Mouse (Mus musculus) mesoderm, embryonic 11.5 days (tissue): ENCODE measurements around the gene Fgfr2.

Experiments
- DNase-seq: peaks from one replicate; pipeline ENCODE4 v3.0.0-alpha.2; 2012; ENCODE audit warnings: low read depth, low spot score

The Fgfr2 gene

DNA sequence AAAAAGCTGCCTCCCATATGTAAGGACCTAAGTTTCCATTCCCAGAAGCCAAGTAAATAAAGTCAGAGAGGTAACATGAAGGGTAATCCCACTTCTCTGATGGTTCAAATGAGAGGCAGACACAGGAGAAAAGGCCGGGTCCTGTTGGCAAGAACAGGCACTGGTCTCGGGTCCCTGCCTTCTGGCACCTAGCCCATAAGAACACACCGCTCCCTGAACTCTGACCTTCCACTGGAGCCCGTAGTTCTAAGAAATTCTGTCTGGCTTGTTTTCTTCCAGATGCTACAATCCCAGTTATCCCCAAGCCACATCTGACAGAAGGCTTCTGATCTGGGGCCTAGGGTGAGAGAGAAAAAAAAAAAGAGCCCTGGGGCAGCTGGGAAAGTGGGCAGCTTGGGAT lies 34.7 kb downstream of the Fgfr2 start:
- no peak for DNase-seq

DNA sequence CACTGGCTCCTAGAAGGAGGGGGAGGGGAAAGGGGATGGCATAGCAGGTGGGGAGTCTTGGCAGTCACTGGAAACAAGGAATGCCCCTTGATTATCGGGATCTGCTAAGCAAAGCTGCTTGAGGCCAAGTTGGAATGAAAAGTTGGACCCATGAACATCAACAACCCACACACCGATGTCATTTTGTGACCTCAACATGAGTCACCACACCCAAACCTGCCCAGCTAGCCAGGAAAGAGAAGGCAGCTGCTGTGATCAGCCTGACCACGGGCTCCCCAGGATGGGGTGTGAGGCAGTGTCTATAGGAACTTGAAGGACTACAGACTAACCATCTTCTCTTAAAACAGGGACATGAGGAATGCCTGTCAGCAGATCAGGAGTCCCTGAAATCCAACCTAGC lies 37.7 kb downstream of the Fgfr2 start:
- no peak for DNase-seq

DNA sequence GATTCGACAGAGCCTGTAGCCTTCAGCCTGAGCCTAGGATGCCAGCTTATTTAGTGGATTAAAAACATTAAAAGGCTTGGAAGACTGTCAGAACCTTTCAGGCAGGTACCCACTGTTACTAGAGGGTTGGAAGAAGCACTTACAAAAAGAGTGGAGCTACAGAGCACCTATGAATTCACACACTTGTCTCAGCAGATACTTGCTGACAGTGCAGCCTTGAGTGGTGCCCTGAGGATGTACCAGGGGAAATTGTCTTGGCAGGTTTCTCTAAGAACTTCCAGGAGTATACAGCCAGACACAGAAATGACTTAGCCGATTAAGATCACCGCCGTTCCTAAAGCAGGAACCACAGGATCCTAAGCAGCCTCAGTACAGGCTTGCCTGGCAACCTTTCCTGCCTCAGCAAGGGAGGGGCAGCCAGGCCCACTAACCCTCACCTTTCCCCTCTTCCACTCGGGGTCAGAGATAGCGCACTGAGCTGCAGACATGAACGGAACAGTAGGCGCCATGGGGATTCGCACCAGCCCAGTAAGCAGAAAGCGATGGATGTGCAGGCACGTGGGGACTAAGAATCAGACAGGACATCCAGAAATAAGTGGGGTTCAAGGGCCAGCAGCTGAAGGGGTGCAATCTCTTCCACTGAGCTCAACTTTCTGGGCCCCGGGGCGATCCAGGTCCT lies 39.1 kb downstream of the Fgfr2 start:
- DNase-seq: no peak

DNA sequence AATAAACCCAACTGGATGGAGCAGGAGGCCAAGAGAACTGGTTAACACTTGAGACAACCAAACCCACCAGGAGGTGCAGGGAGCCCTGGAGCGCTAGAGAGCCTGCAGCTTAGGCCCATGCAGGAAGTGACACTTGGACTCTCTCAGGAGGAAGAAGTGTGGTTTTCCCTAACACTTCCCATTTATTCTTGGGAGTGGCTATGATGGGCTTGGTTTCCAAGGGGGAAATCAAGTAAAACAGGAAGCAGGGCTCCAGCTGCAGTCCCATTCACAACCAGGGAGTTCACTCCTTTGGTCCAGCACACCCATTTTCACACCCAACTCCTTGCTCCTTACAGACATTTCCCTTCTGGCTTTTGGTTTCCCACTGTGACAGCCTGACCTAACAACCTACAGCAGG lies 44.2 kb downstream of the Fgfr2 start:
- DNase-seq: no peak

DNA sequence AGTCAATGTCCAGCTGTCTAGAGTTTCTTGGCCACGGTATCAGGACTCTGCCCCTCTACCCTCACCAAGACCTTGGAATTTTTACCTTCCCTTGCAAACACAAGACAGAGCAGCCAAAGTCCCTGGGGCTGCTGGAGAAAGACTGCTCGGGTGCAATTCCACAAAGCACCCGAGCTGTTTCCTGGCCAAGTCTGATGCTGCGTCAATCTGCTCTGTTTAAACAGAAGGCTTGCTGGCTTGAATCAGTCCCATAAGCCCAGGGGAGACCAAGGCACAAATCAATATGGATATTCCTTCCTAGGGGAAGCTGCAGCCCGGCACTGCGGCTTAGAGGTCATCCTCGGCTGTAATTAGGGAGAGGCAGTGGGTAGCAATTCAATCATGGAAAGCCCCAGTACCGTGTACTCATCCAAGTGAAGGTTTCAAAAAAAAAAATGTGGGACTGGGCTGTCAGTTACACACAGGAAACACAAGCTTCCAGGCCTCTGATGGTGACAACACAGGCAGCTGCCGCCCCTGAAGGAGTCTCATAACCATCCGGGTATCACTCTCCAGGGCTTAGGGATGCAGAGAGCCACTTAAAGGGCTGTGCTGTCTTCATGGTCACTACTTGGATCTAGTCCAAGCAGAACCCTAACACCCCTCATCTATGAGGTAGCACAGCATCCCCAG lies 48.6 kb downstream of the Fgfr2 start:
- DNase-seq: no peak

DNA sequence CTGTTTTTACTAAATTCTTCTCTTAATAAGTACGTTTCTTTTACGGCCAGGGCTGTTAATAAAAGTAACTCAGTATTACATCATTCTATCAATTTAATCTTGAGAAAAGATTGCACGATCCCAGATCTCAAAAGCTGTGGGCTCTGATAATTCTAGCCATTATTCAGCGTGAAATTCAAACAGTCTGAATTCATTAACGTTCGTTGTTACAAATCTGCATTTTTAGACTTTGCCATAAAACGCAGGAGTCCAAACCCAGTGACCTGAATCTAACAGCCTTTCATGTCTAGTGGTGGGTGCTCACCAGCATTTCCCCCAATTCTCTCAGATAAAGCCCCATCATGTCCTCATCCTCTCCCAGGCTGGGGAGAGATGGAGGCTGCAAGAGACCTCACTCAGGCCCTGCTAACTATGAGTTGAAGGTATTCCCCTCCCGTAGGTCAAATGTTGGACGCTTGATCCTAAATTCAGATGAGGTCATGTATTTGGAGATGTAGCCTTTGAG lies 50.0 kb downstream of the Fgfr2 start:
- no peak for DNase-seq

DNA sequence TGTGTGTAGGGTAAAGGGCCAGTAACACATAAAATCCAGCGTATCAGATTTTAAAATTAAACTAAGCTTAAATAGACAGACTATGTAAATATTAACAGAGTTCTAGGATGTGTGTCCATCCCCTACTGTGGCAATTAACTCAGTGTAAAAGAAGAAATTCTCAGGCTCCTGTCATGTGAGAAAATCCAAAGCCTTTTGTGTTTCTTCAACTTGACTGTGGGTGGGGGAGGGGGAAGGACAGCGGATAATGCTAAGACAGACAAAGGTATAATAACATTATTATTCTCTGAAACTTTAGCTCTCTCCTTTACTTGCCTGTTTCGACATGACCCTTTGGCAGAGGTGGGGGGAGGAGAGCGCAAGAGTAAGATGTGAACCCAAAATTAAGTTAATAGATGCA lies 50.6 kb downstream of the Fgfr2 start:
- DNase-seq: no peak

DNA sequence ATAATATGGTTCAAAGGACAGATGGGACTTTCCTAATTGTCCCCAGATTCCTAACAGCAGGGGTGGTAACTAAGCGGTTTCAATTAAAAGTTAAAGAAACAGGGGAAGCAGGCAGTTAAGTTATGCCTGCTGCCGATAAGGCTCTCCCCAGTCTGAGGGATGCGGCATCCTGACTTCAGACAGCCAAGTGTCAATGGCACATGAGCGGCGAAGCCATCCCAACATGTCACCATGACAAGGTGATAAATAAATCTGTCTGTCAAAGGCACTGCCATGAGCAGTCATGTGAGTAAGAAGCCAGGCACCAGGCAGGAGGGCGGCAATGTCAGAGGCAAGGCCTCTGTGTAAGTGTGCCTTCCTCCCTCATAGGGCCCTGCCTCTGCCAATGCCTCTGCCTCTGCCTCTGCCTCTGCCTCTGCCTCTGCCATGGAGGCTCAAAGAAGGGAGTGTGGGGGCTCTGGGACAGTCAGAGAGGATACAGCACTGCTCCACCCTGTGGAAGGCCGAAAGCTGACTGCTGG lies 55.8 kb downstream of the Fgfr2 start:
- DNase-seq: no peak

DNA sequence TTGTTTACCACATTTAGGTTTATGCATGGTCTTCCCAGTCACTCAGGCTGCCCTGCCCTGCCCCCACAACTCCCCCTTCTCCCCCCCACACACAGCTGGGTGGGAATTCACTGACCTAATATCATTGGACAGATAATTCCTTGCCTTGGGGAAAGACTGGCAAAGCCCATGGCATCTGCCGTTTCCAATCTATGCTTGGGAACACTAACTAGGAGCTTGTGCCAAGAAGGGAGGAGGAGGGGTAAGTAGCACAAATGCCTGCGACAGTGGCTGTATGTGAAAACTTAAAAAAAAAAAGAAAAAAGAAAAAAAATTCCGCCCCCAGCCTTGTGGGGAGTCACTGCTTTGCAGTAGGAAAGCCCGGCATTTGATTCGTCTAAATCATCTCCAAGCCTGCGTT lies 56.4 kb downstream of the Fgfr2 start:
- no peak for DNase-seq

DNA sequence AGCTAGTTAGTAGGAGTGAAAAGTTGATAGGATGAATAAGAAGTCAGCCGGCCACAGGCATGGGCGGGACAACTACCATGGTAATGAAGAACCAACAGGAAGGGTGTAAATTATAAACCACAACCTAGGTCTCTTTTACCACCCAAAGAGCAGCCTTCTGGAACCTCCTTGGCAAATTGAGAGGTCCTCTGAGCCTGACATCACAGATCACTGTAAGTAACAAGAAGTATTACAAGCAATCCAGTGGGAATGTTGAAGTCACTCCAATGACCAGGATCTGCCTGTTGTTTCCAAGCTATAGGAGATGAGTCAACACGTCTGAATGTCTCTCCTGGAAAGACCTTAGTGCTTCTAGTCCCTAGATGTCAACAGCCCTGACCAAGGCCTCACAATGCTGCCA lies 61.1 kb downstream of the Fgfr2 start:
- DNase-seq: no peak

DNA sequence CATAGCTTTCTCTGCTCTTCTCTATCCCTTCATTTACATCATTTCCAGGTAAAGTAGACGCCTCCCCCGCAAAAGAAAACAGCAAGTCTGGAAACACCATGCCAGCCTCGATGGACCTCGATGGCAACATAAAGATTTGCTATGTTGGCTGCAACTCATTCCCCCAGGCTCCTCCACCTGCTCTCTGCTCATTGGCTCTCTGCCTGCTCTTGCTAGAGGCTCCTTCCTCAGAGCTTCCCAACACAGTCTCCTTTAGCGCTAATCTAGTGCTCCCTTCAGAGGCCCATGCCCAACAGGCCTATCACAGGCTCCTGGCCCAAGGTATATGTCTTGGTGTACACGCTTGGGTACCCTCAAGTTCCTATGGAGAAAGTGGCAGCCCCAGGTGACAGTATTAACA lies 63.0 kb downstream of the Fgfr2 start:
- DNase-seq: no peak

DNA sequence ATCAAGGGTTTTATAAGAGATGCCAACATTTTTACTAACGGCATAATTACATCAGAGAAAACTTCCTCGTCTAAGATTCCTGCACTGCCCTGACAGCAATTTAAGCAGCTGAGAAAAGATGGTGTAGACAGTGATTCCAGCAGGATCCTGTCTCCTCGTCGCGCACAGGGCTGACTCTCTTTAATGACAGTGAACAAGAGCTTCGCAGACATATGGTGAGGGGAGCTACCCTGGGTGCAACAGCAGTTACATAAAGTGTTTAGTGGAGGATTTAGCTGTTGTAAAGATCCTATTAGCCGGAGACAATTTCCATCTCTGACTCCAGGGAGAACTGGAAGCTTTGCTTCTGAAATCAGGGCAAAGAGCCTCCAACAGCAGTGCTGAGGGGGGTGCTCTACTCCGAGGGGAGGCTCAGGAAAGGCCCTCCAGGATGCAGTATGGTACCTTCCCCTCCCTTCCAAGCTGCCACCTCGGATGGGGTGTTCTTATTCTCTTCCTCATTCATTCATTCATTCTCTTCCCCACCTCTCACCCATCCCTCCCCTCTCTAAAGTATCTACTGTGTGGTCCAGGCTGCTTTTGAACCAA lies 63.5 kb downstream of the Fgfr2 start:
- DNase-seq: no peak

DNA sequence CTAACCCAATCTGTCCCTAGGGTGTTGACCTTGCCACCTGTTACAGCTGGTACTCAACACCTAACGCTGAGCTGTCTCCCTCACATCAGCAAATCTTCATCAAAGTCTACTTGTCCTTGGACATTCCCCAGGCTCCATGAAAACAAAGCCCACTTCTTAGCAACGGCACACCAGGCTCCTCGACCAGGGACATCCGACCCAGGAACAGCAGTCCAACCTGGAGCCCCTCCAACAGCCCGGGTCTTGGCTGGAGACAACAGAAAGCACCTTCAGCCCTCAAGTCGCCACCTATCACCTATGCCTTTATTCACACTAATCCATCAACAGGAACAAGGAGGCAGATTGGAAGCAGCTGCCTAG lies 64.0 kb downstream of the Fgfr2 start:
- no peak for DNase-seq

DNA sequence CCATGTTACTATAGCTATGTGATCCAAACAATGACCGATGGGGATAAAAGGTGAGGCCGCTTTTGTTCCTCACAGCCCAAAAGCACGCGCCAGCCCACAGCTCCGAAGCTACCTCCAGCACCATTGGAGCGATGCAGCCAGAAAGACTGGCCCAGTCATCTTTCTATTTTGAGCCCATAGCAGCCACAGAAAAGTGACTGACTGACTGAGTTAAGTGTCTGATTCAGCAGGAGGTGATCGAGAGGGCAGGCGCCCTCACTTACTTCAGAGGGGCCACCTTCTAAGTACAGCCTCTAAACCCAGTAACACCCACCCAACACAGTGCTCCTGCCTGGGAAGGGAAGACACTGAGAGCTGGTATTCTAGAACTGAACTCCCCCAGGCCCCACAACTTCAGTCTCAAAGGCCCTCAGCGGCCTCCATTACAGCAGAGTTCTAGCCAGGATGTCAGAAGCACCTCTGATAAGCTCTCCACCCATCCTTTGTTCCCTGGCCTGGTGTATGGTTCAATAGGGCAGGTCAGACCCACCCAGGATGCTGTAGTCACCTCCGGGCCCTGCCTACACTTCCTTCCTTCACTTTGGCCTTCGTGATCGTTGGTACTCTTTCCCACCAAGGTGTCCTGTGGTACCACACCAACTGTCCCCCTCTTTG lies 64.5 kb downstream of the Fgfr2 start:
- no peak for DNase-seq

DNA sequence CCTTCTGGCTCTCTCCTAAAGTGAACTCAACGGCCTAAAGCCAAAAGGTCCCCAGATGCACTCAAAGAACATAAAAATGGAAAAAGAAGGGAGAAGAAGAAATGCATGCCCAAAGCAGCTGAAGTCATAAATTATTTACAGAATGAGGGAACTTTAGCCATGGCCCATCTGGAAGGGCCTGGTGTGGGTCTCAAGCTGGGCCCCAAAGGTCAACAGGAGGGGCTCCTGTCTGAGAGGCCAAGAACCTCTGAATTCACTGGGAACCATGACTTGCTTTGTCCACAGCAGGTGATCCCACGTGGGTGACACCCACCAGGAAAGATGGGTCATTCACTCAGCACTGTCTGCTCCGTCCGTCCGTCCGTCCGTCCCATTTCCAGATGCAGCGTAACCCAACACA lies 66.2 kb downstream of the Fgfr2 start:
- DNase-seq: no peak

DNA sequence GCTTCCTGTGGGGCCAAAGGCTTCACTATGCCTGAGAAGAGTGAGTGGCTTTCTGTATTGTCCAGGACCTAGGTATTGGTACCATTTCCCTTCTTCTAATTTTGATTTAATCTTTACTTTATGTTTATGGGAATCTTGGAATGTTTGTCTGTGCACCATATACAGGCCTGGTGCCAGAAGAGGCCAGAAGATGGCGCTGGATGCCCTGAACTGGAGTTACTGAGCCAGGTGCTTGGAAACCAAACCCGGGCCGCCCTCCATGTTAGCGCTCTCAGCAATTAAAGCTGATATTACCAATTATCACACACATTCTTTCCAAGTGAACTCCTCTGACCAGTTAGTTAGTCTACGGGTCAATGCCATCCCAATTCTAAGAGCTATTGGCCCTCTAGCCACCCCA lies 68.7 kb downstream of the Fgfr2 start:
- no peak for DNase-seq

DNA sequence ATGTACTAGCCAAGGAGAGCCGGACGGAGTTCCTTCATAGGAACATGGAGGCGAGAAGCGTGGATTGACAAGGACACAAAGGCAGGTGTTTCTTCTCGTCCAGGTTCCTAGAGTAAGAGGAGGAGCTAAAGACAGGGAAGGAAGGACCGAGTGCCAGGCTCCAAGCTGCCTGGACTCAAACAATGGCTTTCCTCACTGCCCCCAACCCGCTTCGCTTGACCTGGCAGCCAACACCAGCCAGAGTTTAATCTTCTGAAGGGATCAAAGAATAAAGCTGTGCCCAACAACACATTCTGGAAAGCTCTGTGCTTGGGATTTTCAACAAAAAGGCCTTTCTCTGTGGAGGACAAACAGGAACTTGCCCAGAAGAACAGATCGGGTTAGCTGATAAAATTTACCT lies 69.4 kb downstream of the Fgfr2 start:
- no peak for DNase-seq

DNA sequence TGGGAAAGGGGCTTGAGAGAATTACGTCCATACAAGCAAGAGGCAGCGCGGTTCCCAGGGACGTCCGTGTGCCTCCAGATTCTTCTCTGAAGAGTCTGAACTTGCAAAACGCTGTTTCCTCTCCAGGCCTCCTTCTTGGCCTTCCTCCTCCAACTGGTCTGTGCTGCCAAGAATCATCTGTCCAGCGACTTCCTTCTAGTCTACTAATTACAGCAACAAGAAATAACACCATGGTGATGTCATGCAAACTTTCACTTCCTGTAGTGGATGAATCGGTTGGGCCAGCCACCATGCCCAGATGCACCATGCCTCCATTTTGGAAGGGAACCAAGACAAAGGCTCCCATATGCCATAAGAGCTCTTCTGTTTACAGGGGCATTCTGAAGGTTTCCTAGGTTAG lies 70.3 kb downstream of the Fgfr2 start:
- DNase-seq: no peak

DNA sequence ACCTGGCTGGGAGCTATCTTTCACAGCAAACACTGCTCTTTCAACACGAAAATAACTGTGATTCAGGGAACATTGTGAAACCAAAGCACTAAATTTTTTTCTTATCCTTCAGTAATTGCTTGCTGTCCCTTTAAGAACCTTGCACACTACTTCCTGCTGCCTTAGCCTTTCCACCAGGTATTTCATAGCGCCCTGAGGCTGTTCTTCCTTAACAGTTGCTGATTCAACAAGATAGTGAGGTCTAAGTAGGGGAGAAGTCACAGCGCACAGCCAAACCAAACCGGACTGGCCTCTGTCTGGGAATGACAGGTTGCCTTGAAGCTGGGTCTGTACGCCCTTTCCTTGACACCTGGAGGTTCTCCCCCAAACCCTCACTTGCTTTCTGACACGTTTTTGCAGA lies 72.5 kb downstream of the Fgfr2 start:
- DNase-seq: no peak

DNA sequence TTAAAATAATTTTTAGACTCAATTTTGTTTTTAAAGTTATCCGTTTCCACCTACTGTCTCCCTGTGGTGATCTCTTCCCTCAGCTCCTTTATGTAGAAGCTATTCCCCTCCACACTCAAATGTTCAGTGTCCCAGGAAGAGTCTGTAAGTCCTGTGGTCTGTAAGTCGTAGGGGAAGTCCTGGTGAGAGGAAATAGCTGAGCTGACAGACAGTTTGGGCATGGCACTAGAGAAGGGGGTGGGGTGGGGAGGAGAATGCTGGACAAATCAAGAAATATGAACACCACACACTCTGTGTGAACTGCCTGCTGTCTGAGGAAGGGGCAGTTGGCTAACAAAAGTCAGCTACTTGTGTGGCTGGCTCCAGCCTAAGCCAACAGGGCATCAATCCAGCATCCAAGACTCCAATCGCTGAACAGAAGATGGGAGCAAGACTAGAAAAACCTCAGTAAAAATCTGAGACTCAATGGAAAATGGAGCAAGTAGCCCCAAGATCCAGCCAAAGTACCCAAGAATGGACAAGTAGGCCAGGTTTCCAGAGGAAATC lies 75.0 kb downstream of the Fgfr2 start:
- no peak for DNase-seq

DNA sequence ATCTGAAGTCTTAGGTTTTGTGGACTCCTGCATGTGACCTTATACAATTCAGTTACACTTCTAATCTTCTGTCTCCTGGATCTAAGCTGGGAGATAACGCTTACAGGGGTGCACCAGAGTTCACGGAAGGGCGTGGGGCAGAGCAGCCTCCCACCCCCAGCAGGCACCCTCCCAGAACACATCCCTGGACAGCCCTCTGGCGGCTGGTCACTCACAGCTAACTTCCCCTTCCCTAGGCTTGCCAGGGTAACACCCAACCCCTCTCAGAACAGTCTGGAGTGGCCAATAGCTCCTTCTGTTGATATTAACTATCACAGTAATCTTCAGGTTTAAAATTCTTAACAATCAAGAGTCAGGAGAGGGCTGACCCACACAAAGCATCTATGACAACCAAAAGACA lies 75.9 kb downstream of the Fgfr2 start:
- no peak for DNase-seq

DNA sequence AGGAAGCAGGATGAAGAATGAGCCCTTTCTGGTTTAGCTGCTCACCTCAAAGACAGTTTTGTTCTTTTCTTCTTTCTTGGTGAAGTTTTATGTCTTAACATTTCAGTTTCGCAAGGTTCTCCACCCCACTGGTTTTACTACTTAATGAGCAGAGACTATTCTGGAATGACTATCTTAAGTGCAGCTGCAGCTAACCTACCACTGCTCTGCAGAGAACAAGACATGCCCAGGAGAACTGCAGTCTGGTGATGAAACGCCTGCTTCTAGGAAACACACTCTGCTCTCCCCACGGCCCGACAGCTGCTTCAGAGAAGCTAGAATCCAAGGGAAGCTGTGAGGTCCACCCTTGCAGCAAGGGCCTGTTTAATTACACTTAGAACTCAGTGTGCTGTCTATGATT lies 78.4 kb downstream of the Fgfr2 start:
- DNase-seq: no peak
